Mouse (Mus musculus): ENCODE data around the gene Bicc1. TPM values are rescaled to one million over a fixed set of nuclear protein-coding genes. Genes with fewer than 3 reads are reported as not detected.

The Bicc1 gene
- total and polyA plus RNA-seq, 3 experiments, result 13.7 to 17.1 (median 14.6) TPM

DNA sequence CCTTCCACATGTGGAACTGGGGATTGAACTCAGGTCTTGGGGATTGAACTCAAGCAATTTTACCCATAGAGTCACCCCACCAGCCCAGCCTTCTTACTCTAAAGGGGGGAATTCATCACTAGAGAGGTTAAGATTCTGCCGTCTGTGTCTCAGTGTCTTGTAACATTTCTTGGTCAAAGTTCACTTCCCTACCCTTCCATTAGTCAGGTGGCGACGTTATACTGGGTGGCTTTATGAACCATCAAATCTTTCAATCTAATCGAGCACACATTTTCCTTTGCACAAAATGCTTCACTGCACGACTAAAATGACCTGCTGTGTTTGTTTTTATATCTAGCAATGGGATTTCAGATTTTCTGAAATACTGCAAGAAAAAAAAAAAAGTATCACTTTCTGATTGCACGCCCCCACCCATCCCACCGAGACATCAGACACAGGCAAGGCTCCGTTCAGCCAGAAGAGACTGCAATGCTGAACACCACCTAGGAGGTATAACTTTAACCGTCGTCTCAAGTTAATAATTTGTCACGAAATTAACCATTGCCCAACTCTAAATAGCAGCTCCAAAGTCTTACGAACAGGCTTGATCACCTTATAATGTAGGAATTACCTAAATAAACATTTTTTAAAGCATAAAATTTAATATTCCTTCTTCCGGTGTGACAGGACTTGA, 32.1 kb downstream of the Bicc1 start:
- H3K27ac ChIP-seq, result no peak overlapping the region
- no peaks in the 10 kb centered on the region for H3K79me2 ChIP-seq (replicated peaks; ENCODE audit: control insufficient read depth, insufficient read depth, low read length)
- no peak overlapping the region for H3K4me3 ChIP-seq
- DNase-seq, result no peak
- TF ChIP-seq POLR2A (IDR thresholded peaks at IDR 0.05; ENCODE audit: insufficient read depth, low read depth, low read length) (no peak), CTCF (IDR thresholded peaks at IDR 0.05) (no peak), EP300 (IDR thresholded peaks at IDR 0.05; ENCODE audit: insufficient read depth, low read depth, low read length) (no peak)
- H3K4me1 ChIP-seq (ENCODE audit: control insufficient read depth, insufficient read depth, low read length), result peaks cover 2% of the 10 kb centered on the region
- 87% methylated on average over 13 of the region's 13 CpGs for WGBS
- H3K27me3 ChIP-seq (ENCODE audit: control insufficient read depth, insufficient read depth, low read length), result no peaks in the 10 kb centered on the region
- no peak overlapping the region for H3K9ac ChIP-seq (ENCODE audit: low read depth, low read length)
- H3K36me3 ChIP-seq (ENCODE audit: control insufficient read depth, insufficient read depth, low read length), result no peaks in the 10 kb centered on the region
- intact Hi-C loops (cut with DNase I), result no loop called here

DNA sequence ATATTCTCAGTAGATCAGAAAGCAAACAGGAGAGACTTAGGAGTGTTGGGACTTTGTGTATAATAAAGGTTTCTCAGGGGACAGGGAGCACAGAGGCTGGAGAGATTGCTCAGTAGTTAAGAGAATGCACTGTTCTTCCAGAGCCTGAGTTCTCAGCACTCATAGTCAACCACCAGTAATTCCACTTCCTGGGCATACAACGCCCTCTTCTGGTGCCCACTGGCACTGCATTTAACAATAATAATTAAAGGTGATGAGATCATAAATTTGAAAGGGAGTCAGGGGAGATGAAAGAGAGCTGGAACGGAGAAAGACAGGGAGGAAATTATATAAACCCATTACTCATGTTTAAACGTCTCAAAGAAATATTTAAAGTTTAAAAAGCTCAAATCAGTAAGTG, 35.5 kb downstream of the Bicc1 start:
- Histone ChIP-seq H3K36me3 (ENCODE audit: control insufficient read depth, insufficient read depth, low read length) (no peaks in the 10 kb centered on the region), H3K4me1 (ENCODE audit: control insufficient read depth, insufficient read depth, low read length) (peaks cover 3% of the 10 kb centered on the region), H3K27me3 (ENCODE audit: control insufficient read depth, insufficient read depth, low read length) (no peaks in the 10 kb centered on the region), H3K79me2 (replicated peaks; ENCODE audit: control insufficient read depth, insufficient read depth, low read length) (no peaks in the 10 kb centered on the region), H3K9ac (ENCODE audit: low read depth, low read length) (no peak overlapping the region), H3K27ac (no peak overlapping the region; the same call in 1 of the 2 replicates), H3K4me3 (no peak overlapping the region)
- TF ChIP-seq EP300 (IDR thresholded peaks at IDR 0.05; ENCODE audit: insufficient read depth, low read depth, low read length) (no peak), POLR2A (IDR thresholded peaks at IDR 0.05; ENCODE audit: insufficient read depth, low read depth, low read length) (no peak), CTCF (IDR thresholded peaks at IDR 0.05) (peak; percentile 53)
- DNase-seq, result no peak
- intact Hi-C loops (cut with DNase I), result loop anchor here (5.0 kb wide), 1 partner anchor 157 kb away; no protein-coding TSS in a partner anchor
- 57% methylated on average over 3 of the region's 3 CpGs for WGBS

DNA sequence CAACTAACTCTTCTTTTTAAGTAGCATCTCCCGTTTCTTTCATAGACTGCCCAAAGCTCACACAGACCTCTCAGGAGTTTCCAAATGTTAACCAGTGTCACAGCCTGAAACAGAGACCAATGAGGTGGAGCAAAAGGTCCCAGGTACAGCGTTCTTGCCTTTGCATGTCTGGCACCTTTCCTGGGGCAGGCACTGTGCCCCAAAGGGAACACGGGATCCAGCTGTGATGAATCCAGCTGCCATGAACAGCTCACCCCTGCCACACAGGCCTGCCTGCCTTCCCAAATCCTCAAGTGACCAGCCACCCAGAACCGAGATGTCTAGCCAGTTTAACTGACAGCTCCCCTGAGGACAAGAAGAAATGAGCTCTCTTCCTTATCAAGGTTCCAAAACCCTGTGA, 36.1 kb downstream of the Bicc1 start:
- no peaks in the 10 kb centered on the region for H3K27me3 ChIP-seq (ENCODE audit: control insufficient read depth, insufficient read depth, low read length)
- H3K36me3 ChIP-seq (ENCODE audit: control insufficient read depth, insufficient read depth, low read length), result no peaks in the 10 kb centered on the region
- no peak overlapping the region for H3K9ac ChIP-seq (ENCODE audit: low read depth, low read length)
- H3K27ac ChIP-seq, result no peak overlapping the region; the same call in 1 of the 2 replicates
- DNase-seq, result peak; percentile 42 to 57
- 43% methylated on average over 4 of the region's 4 CpGs for WGBS
- no peaks in the 10 kb centered on the region for H3K79me2 ChIP-seq (replicated peaks; ENCODE audit: control insufficient read depth, insufficient read depth, low read length)
- intact Hi-C loops (cut with DNase I), result loop anchor here (5.0 kb wide), 1 partner anchor 156 kb away; no protein-coding TSS in a partner anchor
- no peak for TF ChIP-seq POLR2A (IDR thresholded peaks at IDR 0.05; ENCODE audit: insufficient read depth, low read depth, low read length)
- TF ChIP-seq EP300 (IDR thresholded peaks at IDR 0.05; ENCODE audit: insufficient read depth, low read depth, low read length), result no peak
- TF ChIP-seq CTCF (IDR thresholded peaks at IDR 0.05), result no peak
- no peak overlapping the region for H3K4me3 ChIP-seq
- H3K4me1 ChIP-seq (ENCODE audit: control insufficient read depth, insufficient read depth, low read length), result peaks cover 3% of the 10 kb centered on the region

DNA sequence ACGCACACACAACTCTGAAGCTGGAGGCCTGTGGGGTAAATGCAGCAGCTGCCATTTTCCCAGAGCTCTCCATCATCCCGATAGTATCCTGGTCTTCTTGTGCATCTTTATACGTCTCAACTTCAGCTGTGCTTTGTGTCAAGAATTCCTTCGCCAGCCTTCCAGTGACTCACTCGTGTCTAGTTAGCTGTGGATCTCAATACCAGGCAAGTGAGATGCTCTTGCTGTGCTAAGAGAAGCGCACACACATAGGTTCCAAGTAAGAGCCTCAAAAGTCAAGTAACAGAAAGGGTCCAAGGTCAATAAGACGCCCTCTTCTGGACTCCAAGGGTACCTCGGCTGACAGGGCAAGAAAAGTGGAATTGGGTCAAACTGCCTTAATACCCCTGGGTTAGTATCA, 37.0 kb downstream of the Bicc1 start:
- Histone ChIP-seq H3K79me2 (replicated peaks; ENCODE audit: control insufficient read depth, insufficient read depth, low read length) (no peaks in the 10 kb centered on the region), H3K27me3 (ENCODE audit: control insufficient read depth, insufficient read depth, low read length) (no peaks in the 10 kb centered on the region), H3K4me1 (ENCODE audit: control insufficient read depth, insufficient read depth, low read length) (peaks cover 3% of the 10 kb centered on the region), H3K27ac (no peak overlapping the region), H3K9ac (ENCODE audit: low read depth, low read length) (no peak overlapping the region), H3K4me3 (no peak overlapping the region), H3K36me3 (ENCODE audit: control insufficient read depth, insufficient read depth, low read length) (no peaks in the 10 kb centered on the region)
- TF ChIP-seq EP300 (IDR thresholded peaks at IDR 0.05; ENCODE audit: insufficient read depth, low read depth, low read length) (no peak), CTCF (IDR thresholded peaks at IDR 0.05) (peak; percentile 25; the same call in 1 of the 2 replicates), POLR2A (IDR thresholded peaks at IDR 0.05; ENCODE audit: insufficient read depth, low read depth, low read length) (no peak)
- no peak for DNase-seq
- intact Hi-C loops (cut with DNase I), result loop anchor here (5.0 kb wide), 1 partner anchor 155 kb away; no protein-coding TSS in a partner anchor
- WGBS, result 75% methylated on average over 8 of the region's 8 CpGs

DNA sequence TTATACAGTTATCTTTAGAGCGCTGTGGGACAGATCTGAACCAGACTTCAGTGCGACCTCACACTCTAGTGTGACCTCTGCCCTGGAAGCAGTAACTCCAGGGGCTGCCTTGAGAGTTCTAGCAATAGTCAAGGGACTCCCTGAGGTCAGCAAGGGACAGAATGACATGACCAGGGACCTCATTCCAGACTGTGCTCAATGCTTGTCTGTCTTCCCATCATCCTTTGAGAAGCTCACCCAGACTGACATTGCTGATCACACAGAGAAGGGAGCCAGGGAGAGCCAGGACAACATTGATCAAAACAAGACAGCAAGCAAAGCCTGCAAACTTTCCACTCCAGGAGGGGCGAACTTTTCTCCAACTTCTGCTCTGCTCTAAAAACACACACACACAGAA, 38.7 kb downstream of the Bicc1 start:
- 65% methylated on average over 3 of the region's 3 CpGs for WGBS
- no peak overlapping the region for H3K4me3 ChIP-seq
- H3K27ac ChIP-seq, result no peak overlapping the region; the same call in 1 of the 2 replicates

DNA sequence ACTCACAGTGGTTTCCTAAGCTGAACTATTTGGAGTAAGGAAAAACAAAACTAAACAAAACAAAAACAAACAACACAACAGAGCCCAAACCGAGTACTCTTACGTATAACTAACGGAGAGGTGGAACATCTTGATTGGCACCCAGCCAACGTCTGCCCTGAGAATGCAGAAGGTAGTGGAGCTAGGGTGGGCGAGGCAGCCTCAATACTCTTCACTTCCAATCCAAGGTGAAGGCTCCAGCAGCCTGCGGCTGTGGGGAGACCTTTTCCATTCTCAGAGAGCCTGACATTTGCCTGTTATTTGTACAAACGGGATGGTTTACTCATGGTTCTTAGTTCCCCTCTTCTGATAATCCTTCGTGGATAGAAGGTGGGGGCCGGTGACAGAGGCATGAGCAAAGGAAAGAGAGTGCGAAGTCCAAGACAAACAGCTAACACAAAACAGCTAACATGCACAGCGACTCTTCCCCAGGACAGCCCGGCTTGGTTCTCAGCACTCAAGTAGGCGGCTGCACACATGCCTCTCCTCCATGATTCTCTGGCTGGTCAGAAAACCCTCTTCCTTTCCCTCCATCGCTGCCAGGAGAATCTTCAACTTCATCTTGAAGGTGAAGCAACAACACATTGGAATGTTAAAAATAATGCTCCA, 39.3 kb downstream of the Bicc1 start:
- H3K4me3 ChIP-seq, result no peak overlapping the region
- H3K27me3 ChIP-seq (ENCODE audit: control insufficient read depth, insufficient read depth, low read length), result no peaks in the 10 kb centered on the region
- no peak for DNase-seq
- WGBS, result 56% methylated on average over 14 of the region's 14 CpGs
- no peaks in the 10 kb centered on the region for H3K36me3 ChIP-seq (ENCODE audit: control insufficient read depth, insufficient read depth, low read length)
- H3K4me1 ChIP-seq (ENCODE audit: control insufficient read depth, insufficient read depth, low read length), result peaks cover 2% of the 10 kb centered on the region
- H3K27ac ChIP-seq, result peak overlapping the region; percentile 38
- no peak overlapping the region for H3K9ac ChIP-seq (ENCODE audit: low read depth, low read length)
- H3K79me2 ChIP-seq (replicated peaks; ENCODE audit: control insufficient read depth, insufficient read depth, low read length), result no peaks in the 10 kb centered on the region
- TF ChIP-seq EP300 (IDR thresholded peaks at IDR 0.05; ENCODE audit: insufficient read depth, low read depth, low read length), result no peak
- no peak for TF ChIP-seq POLR2A (IDR thresholded peaks at IDR 0.05; ENCODE audit: insufficient read depth, low read depth, low read length)
- no peak for TF ChIP-seq CTCF (IDR thresholded peaks at IDR 0.05)
- intact Hi-C loops (cut with DNase I), result loop anchor here (5.0 kb wide), 1 partner anchor 153 kb away; no protein-coding TSS in a partner anchor

More for the DNA sequence above, 38.7 kb downstream of the Bicc1 start:
- Histone ChIP-seq H3K79me2 (replicated peaks; ENCODE audit: control insufficient read depth, insufficient read depth, low read length) (no peaks in the 10 kb centered on the region), H3K4me1 (ENCODE audit: control insufficient read depth, insufficient read depth, low read length) (peaks cover 2% of the 10 kb centered on the region), H3K9ac (ENCODE audit: low read depth, low read length) (no peak overlapping the region), H3K27me3 (ENCODE audit: control insufficient read depth, insufficient read depth, low read length) (no peaks in the 10 kb centered on the region), H3K36me3 (ENCODE audit: control insufficient read depth, insufficient read depth, low read length) (no peaks in the 10 kb centered on the region)
- no peak for TF ChIP-seq CTCF (IDR thresholded peaks at IDR 0.05)
- no peak for DNase-seq
- intact Hi-C loops (cut with DNase I), result loop anchor here (5.0 kb wide), 1 partner anchor 153 kb away; no protein-coding TSS in a partner anchor

All from heart, adult 2 months (tissue).